Mouse (Mus musculus) activated CD4-positive, CD25-positive, alpha-beta regulatory T cell, adult 4 months (primary cell): ENCODE measurements around the gene Hnf4a. TPM values are rescaled to one million over a fixed set of nuclear protein-coding genes. Genes with fewer than 3 reads are reported as not detected.

Experiments
- polyA plus RNA-seq, 2 experiments: library from polyadenylated mRNA; unstranded; fragments of 100-300 nt; shearing (Covaris generic); gene quantifications; one replicate each; pipeline ENCODE4 v1.2.1; 2017

The Hnf4a gene
- polyA plus RNA-seq, 2 experiments from 2014 or later = not detected

Other genes with a start within 250 kb of the Hnf4a start
- not detected for gene Jph2, start 108.8 kb upstream of the Hnf4a start, polyA plus RNA-seq
- 100 to 1,000 TPM; 107 to 116 TPM for gene Oser1, start 82.1 kb upstream of the Hnf4a start, polyA plus RNA-seq
- gene Gdap1l1, start 68.3 kb upstream of the Hnf4a start, polyA plus RNA-seq = not detected
- gene Fitm2, start 34.2 kb upstream of the Hnf4a start, polyA plus RNA-seq = 1 to 10 TPM; 2.0 to 2.4 TPM
- not detected for gene R3hdml, start 14.5 kb upstream of the Hnf4a start, polyA plus RNA-seq
- gene Ttpal, start 95.5 kb downstream of the Hnf4a start, polyA plus RNA-seq = 10 to 100 TPM; 36.9 to 37.6 TPM
- 100 to 1,000 TPM; 149 to 159 TPM for gene Serinc3, start 138.3 kb downstream of the Hnf4a start, polyA plus RNA-seq
- 1 to 10 TPM; 4.2 to 6.4 TPM for gene Pkig, start 151.6 kb downstream of the Hnf4a start, polyA plus RNA-seq
- gene Ada, start 243.4 kb downstream of the Hnf4a start, polyA plus RNA-seq = 10 to 100 TPM in 1 of 2 experiments, 1 to 10 TPM in 1; 8.1 to 10.8 TPM